Mouse (Mus musculus): ENCODE measurements around the gene Ube3c.

The Ube3c gene

DNA sequence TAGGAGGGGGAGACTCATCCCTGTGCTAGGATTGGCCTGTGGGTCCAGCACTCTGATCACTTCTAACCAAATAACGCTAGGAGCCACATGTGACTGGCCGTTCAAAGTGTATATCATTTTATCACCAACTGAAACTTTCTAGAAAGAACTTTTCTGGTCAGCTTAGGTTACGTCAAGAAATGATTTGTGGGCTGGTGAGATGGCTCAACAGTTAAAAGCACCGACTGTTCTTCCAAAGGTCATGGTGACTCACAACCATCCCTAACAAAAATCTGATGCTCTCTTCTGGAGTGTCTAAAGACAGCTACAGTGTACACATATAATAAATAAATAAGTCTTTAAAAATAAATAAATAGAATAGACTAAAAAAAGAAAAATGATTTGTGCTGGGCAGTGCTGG is 103.5 kb downstream of the Ube3c start:
- DNase-seq (ENCODE audit: low spot score in 2 of 2), result no peak

DNA sequence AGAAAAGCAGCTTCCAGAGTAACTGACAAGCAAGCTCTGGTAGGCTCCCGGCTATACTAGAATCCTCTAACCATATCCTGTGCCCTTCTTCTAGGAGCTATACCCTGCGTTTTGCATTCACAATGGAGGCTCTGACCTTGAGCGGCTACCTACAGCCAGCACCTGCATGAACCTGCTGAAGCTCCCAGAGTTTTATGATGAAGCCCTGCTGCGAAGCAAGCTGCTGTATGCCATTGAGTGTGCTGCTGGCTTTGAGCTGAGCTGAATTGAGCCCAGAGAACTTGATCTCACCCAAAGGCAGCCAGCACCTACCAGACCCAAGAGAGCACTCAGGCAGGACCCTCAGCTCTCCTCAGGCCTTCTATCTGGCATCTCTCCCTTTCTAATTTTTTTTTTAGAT is 105.3 kb downstream of the Ube3c start:
- no peak for DNase-seq (ENCODE audit: low spot score in 2 of 2)

DNA sequence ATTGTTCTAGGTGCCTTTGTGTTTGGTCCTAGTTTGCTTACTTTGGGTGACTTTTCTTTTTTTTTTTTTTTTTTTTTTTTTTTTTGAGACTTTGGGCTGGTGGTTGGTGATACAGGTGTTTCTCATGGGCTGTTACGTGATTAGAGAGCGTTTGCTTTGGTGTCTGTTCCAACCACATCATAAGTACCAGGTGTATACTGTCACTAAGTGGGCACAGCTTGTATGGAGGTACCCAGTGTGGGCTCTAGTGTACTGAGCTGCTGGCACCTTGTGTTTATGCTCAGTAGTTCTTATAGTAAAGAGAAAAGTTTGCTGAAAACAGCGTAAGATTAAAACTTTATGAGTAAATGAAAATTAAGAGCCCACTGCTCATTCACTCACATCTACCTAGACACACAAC is 107.4 kb downstream of the Ube3c start:
- no peak for DNase-seq (ENCODE audit: low spot score in 2 of 2)

DNA sequence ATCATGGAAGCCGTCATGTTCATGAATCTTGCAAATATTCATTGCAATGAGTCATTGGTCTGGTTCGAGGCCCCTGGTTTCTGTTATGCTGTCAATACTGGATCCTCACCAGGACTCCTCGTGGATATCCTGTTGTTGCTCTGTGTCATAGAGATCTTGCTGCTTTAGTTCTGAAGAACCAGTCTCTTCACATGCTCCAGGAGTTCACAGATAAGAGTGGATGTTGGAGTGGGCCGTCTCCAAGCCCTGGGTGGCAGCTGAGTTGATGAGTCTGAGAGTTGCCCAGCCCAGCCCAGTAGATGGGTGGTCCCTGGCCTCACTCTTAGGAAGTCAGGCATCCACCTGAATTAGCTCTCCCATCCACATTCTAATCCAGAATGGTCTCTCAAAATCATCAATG is 116.0 kb downstream of the Ube3c start:
- DNase-seq (ENCODE audit: low spot score in 2 of 2), result no peak

DNA sequence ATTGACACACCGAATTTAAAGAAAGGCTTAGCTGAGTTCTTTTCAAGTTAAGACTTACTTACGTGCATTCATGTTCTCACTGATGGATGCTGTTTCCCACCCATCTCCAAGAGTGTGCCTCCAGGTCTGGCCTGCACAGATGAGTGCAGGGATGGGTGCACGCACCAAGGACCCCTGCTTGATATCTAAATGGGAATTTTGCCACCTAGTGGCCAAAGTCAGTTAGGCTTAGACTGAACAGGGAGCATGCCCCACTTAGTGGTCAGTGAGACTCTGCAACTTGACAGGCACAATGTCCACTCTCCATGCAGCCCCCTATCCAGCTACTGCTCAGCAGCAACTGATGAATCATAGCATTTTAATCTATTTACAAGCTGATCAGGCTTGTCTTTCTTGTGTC is 118.6 kb downstream of the Ube3c start:
- DNase-seq (ENCODE audit: low spot score in 2 of 2), result peak; percentile 21 to 38

DNA sequence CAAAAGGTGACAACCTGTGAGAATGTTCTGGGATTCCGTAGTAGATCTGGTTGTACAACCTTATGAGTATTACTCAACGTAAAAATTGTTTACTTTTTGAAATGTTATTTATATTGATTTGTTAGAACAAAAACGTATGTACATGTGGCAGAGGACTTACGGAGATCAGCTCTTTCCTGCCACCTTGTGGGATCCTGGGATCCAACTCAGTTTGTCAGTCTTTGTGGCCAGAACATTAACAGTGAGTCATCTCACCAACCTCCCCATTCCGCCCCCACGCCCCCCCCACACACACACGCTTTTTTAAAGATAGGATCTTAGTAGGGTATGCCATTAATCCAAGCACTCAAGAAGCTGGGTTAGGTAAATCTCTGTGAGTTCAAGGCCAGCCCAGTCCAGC is 119.3 kb downstream of the Ube3c start:
- DNase-seq (ENCODE audit: low spot score in 2 of 2), result no peak

DNA sequence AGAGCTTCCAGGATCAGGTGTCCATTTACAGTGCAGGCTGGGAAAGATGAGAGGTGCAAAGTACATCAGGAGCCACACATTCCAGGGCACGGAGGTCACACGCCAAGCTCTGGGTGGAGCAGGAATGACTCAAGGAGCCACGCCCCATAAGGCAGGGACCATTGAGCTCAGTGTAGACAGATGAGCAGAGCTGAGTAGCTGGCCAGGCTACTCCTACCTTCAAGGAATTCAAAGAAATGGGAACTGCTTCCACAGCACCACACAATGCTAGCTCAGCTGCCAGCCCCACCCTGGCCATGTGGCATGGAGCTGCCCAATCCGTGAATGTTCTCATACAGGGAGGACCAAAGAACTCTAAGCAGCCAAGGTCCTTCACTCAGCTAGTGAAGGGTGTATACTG is 129.5 kb downstream of the Ube3c start:
- no peak for DNase-seq (ENCODE audit: low spot score in 2 of 2)

DNA sequence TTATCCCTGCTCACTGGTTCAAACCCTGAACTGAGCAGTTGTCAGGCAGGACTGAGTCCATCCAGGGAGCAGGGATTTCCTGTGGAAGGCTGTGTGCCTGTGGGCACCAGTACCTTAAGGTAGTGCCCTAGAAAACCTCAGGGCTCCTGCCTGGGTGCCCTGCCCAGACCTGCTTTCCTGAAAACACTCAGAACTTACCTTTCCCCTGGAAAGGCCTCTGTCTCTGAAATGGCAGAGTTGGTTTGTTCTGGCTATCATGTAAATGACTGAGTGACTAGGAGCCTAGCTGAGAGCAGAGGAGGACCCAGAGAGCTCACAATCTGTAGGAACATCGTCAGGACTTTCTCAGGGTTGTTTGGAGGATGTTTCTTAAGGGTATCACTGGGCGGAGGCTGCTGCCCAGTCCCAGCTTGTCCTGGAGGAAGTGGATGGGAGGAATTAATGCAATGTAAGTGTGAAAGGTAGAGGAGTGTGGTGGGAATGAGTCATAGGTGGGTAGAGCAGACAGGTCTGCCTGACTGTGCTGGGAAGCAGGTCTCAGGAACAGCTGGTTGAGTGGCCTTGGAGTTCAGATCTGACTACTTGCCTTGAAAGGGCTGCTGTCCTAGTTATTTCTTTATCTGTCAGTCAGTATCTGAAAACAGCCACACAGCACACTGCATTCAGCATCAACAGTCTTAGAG is 130.6 kb downstream of the Ube3c start:
- DNase-seq (ENCODE audit: low spot score in 2 of 2), result no peak

DNA sequence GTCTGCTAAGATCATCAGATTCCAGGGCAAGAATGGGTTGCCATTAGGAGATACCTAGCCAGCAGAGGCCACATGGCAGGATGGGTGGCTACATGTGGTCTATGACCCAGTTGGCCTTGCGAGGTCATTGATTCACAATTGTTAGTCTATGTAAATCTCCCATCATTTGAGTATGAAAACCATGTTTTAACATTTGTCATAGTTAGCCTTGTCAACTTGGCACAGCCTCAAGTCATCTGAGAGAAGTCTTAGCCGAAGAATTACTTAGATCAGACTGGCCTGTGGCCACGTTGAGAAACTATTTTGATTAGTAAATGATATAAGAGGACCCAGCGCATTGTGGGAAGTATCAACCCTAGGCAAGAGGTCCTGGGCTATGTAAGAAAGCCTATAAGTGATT is 138.2 kb downstream of the Ube3c start:
- DNase-seq (ENCODE audit: low spot score in 2 of 2), result no peak

DNA sequence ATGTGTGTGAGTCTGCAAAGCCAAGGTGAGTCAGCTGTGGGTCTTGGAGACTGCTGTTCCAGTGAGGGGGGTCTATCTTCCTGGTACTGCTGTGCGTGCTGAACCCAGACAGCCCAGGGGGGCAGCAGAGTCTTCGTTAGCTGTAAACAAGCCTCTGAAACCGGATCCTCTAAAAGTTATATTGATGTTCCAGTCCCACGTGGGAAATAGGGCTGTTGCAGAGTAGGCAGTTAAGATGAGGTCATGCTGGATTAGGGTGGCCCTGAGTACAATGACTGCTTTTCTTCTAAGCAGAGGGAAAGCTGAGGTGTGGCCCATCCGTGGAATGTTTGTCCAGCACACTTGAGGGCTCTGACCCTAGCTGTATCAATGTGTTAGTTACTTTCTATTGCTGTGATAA is 139.2 kb downstream of the Ube3c start:
- DNase-seq (ENCODE audit: low spot score in 2 of 2), result no peak

DNA sequence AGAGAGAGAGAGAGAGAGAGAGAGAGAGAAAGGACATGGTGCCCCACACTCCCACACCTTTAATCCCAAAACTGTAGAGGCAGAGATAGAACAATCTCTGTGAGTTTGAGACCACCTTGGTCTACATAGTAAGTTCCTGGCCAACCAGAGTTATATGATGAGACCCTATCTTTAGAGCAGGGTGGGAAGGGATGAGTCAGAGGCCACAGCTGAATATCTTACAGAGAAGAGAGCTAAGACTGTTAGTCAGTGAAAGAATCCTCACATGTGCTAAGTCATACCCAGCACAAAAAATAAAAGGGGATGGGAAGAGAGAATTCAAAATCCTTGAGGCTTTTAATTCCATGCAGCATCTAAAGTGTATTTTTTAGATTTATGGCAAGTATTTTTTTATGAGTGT is 142.6 kb downstream of the Ube3c start:
- DNase-seq (ENCODE audit: low spot score in 2 of 2), result no peak

DNA sequence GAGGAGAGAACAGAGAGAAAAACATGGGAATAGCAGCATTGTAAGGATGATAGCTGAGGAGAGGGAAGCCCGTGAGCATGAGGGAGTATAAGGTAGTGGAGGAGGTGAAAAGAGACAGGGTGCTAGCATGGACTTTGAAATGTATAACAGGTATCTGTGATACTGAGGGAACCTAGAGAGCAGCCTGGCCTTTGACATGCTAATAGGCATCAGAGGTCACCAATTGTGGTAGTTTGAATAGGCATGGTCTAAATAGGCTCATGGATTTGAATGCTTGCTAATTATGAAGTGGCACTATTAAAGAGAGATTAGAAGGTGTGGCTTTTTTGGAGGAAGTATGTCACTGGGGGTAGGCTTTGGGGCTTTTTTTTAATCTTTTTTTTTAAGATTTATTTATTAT is 143.9 kb downstream of the Ube3c start:
- DNase-seq (ENCODE audit: low spot score in 2 of 2), result no peak

DNA sequence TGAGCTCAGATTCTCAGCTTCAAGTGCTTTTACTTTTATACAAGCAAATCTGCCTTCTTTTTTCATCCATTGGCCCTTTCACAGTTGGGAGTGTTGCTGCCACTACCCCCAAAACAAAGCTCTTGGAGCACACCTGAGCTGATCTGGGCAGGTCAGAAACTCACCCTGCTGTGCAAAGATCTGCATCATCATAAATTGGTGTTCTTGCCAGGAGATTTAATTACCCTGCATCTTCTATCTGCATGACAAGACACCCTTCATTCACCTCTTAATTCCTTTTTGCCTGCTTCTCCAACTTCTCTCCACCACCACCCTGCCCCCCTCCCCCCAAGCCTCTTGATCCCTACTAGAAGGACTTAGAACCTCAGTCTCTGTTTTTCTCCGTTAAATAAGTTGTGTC is 152.1 kb downstream of the Ube3c start:
- no peak for DNase-seq (ENCODE audit: low spot score in 2 of 2)

DNA sequence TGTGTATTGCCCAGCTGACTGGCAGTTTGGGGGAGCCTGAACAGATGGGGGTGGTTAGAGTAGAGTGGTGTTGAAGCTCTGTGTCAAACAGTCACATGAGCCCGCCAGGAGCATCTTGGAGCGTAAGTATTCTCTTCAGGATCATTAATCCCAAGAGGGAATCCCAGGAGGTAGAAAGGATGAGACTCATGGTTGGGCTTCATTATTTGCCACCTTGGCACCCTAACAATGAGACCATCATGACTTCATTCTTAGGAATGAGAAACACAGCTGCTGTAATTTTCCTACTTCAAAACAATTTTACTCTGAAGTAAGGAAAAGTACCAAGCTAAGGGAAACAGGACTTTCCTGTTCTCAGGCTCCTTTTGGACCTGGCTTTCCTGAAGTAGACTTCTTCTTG is 156.3 kb downstream of the Ube3c start:
- DNase-seq (ENCODE audit: low spot score in 2 of 2), result no peak
